In the genomic region with DNA sequence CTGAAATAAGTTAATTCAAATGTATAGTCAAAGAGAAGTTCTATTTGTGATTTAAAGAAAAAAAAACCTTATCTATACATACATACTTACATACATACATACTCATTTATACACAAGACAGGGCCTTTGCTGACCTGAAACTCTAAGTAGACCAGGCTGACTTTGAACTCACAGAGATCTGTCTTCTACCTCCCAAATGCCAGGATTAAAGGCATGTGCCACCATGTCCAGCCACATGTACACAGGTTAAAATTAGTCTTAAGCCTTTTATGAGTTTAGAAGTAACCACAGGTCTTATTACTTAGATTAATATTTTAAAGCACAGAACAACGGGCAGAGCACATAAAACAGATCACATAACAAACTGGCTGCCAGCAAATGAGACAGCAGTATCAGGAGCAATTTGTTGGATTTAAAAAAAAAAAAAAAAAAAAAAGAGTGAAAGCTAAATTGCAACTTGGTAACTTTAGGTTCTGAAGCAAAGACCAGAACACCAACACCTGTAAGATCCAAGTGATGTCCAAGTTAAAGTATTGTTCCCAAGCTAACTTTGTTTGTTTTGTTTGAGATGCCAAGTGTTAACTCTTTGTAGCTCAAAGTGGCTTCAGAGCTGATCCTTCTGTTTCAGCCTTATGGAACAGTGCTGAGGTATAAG, we compare ENCODE assay signal across 23 mouse cellular contexts. TPM values are rescaled to one million over a fixed set of nuclear protein-coding genes. Genes with fewer than 3 reads are reported as not detected.
DNase-seq lines count a peak whose midpoint lies in the region; TF ChIP-seq lines count a peak whose summit lies in the region.
"Had no signal": no experiment of that assay in that cellular context is flagged by ENCODE, and none has a peak within 500 bp of the region (broad histone marks: within the 10 kb centered on the region; RNA-seq: fewer than 3 reads in every experiment).

No protein-coding gene starts in this region.

- H3K27ac ChIP-seq in spleen, adult 2 months (ENCODE audit: insufficient read depth, low read length): peak overlapping the region; percentile 91
- peak overlapping the region; percentile 88 for H3K27ac ChIP-seq in bone marrow macrophage, adult 2 months (ENCODE audit: insufficient read depth, low read depth, low read length)
- H3K27ac ChIP-seq: forebrain, embryonic 13.5 days; heart, adult 2 months; hindbrain, embryonic 14.5 days; limb, embryonic 12.5 days; liver, embryonic 12.5 days; midbrain, embryonic 13.5 days; neural tube, embryonic 13.5 days had no signal

- no peak for TF ChIP-seq POLR2A in spleen, adult 2 months (IDR thresholded peaks at IDR 0.05; ENCODE audit: low read depth, low read length)
- TF ChIP-seq POLR2A in bone marrow macrophage, adult 2 months (IDR thresholded peaks at IDR 0.05; ENCODE audit: borderline replicate concordance, low read depth, low read length): no peak

- H3K4me1 ChIP-seq in spleen, adult 2 months (ENCODE audit: control insufficient read depth, insufficient read depth, insufficient read length): peaks cover 19% of the 10 kb centered on the region; the same call in 1 of the 2 replicates
- H3K4me1 ChIP-seq in bone marrow macrophage, adult 2 months (ENCODE audit: control insufficient read depth, insufficient read depth, low read length): peaks cover 48% of the 10 kb centered on the region
- H3K4me1 ChIP-seq: forebrain, embryonic 13.5 days; limb, embryonic 12.5 days; midbrain, embryonic 13.5 days; neural tube, embryonic 13.5 days had no signal

- peaks cover 2% of the 10 kb centered on the region for H3K36me3 ChIP-seq in spleen, adult 2 months (ENCODE audit: control insufficient read depth, insufficient read depth, low read length)

- intact Hi-C loops in heart, postnatal 36 days (cut with DNase I): no loop called here

- no peak overlapping the region for H3K4me3 ChIP-seq in spleen, adult 2 months (ENCODE audit: extremely low read depth, insufficient read depth, insufficient read length)
- peak overlapping the region; percentile 19 for H3K4me3 ChIP-seq in bone marrow macrophage, adult 2 months (ENCODE audit: insufficient read depth, low read length)
- H3K4me3 ChIP-seq: forebrain, embryonic 13.5 days; heart, adult 2 months; heart, embryonic 12.5 days; limb, embryonic 12.5 days; liver, embryonic 12.5 days; midbrain, embryonic 13.5 days; neural tube, embryonic 13.5 days had no signal

- 22% methylated on average over 1 of the region's 1 CpGs for WGBS in spleen, adult 2 months

- no peaks in the 10 kb centered on the region for H3K27me3 ChIP-seq in spleen, adult 2 months (ENCODE audit: control insufficient read depth, insufficient read depth, low read length)
- H3K27me3 ChIP-seq: forebrain, embryonic 13.5 days; heart, embryonic 12.5 days; limb, embryonic 12.5 days; liver, embryonic 12.5 days; midbrain, embryonic 13.5 days; neural tube, embryonic 13.5 days had no signal

- no peak for TF ChIP-seq CTCF in spleen, adult 2 months (IDR thresholded peaks at IDR 0.05; ENCODE audit: extremely low read depth, insufficient read depth, insufficient read length, insufficient replicate concordance)
- no peak for TF ChIP-seq CTCF in bone marrow macrophage, adult 2 months (IDR thresholded peaks at IDR 0.05; ENCODE audit: low read depth, low read length)

- DNase-seq in heart, adult 11 months: peak; percentile 35
- no peak for DNase-seq in heart, postnatal 36 days
- no peak for DNase-seq in spleen, adult 2 months (ENCODE audit: low read depth in 1 of 2, low spot score in 2 of 2)
- DNase-seq in spleen, postnatal 36 days (ENCODE audit: low spot score in 2 of 2): no peak
- no peak for DNase-seq in adrenal gland, postnatal 36 days
- DNase-seq in lung, postnatal 14 days: no peak
- DNase-seq: adrenal gland, postnatal 25 days; cerebellum, adult 8-10 months; cerebellum, postnatal 25 days; gastrocnemius, postnatal 36 days; kidney, postnatal 10 days; lung, adult 2 months; right cerebral cortex, postnatal 4 days; thymus, postnatal 4 days had no signal

RNA-seq across cellular contexts. Expression of a gene that starts 9.5 kb away (rescaled TPM):
- total RNA-seq in heart, postnatal 36 days (2021): 10 to 100 TPM; 40.5 to 42.5 TPM
- 3.3 and 3.4 TPM in 2 replicates for polyA plus RNA-seq in spleen, adult 2 months (2012; rRNA removed)
- 102 and 111 TPM in 2 replicates for polyA plus RNA-seq in bone marrow macrophage, adult 2 months (2012; ENCODE audit: insufficient read depth, insufficient read length, missing spikeins)
- total RNA-seq in adrenal gland, postnatal 36 days (2021): 10 to 100 TPM; 43.3 to 52.8 TPM

RNA-seq across cellular contexts. Expression of a gene that starts 9.6 kb away (rescaled TPM):
- 10 to 100 TPM; 11.9 to 13.5 TPM for total RNA-seq in heart, postnatal 36 days (2021)
- polyA plus RNA-seq in spleen, adult 2 months (2012; rRNA removed): 57.9 and 90.7 TPM in 2 replicates
- polyA plus RNA-seq in bone marrow macrophage, adult 2 months (2012; ENCODE audit: insufficient read depth, insufficient read length, missing spikeins): 306 and 329 TPM in 2 replicates
- total RNA-seq in adrenal gland, postnatal 36 days (2021): 100 to 1,000 TPM; 123 to 135 TPM

Comparison
In these comparisons a context has a peak if more than half of its experiments do, and no peak if none do; other contexts are left out.
1. RNA of a gene that starts 9.6 kb away (total RNA-seq): 123 to 135 TPM in adrenal gland, postnatal 36 days; 11.9 to 13.5 TPM in heart, postnatal 36 days; every median in the first group is over 4 times any median in the second.